Mouse (Mus musculus) left cerebral cortex, postnatal 14 days (tissue): ENCODE data around the gene Tmppe. TPM values are rescaled to one million over a fixed set of nuclear protein-coding genes. Genes with fewer than 3 reads are reported as not detected.
"Not testable (repeated sequence)": the region's sequence is repeated elsewhere in the genome, so short reads cannot be mapped to it uniquely, and the experiment has no call there.

Experiments
- DNase-seq, 2 experiments: peaks; one replicate each; pipeline ENCODE4 v3.0.0; 2021 to 2022; ENCODE audit warnings: low spot score in 2 of 2, mixed read lengths in 1 of 2
- intact Hi-C: fragments of 180-260 bp; cut with DNase I; formaldehyde crosslinking; loops from one replicate; pipeline ENCODE4 v1.15.1; 2025
- total RNA-seq, 2 experiments: library from RNA; stranded (reverse); gene quantifications; 2 replicates each; pipeline ENCODE4 v1.2.3; 2021

The Tmppe gene
- total RNA-seq, 2 experiments from 2014 or later = 9.4 to 10.4 TPM

DNA sequence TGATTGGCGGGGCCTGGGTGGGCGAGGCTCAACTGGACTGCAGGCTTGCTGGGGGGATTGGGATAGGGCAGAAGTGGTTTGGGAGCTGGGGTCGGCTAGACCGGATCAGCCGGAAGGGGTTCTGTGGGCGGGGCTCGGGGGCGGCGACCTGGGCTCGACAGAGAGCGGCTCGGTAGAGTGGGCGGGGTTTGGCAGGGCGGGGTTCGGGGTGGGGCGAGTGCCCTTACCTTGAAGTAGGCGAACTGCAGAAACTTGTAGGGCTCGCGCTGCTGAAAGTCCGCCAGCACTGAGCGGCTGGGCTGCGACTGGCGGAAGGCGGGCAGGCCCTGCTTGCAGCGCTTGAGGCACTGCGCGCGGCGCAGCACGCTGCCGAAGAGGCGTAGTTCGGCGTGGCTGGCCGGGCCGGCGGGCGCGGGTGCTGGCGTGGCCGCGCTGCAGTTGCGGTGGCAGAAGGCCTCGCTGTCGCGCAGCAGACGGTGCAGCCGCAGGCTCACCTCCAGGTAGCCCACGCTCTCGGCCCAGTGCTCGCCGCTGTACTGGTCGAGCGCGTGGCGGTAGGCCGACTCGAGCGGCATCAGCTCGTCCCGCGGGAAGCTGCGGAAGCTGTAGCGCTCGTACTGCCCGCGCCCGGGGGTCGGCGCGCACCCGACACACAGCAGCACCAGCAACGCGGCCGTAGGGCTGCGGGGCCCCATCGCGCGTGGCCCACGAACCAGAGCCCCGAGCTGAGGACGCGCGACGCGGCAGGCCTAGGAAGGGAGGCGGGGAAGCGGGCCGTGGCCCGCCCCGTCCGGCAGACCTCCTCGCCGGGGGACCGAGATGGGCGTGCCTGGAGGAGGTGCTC lies 10.8 kb upstream of the Tmppe start, which contains the start of gene Crtap:
Crtap (minus strand) TSS at position 771 of the 844 bp plus-strand sequence.
- peak; percentile 29 to 41 for DNase-seq
- intact Hi-C loops = loop anchor here (10.0 kb wide), 1 partner anchor 395 kb away; no protein-coding TSS in a partner anchor

DNA sequence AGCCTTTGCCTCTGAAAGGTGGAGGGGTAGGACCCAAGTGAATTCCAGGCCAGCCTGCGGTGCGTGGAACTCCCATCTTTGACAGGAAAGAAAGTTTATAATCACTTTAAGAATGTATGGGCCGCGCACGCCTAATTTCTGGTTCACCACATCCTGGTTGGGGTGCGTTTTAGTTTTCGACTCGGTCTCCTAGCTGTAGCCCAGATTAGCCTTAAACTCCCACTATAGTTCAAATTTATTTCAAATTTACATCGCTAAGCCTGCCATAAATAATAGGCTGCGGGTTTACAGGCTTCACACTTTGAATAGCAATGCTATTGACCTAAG lies 10.2 kb upstream of the Tmppe start:
- DNase-seq = no peak
- intact Hi-C loops = no loop called here

DNA sequence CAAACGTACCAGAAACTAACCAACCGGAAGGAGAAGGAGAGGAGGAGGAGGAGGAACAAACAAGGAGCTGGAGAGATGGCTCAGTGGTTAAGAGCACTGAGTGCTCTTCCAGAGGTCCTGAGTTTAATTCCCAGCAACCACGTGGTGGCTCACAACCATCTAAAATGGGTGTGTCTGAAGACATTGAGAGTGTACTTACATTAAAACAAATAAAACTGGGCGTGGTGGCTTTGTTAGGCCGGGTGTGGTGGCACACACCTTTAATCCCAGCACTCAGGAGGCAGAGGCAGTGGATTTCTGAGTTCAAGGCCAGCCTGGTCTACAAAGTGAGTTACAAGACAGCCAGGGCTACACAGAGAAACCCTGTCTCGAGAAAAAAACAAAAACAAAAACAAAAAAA lies 6.8 kb upstream of the Tmppe start:
- intact Hi-C loops, DNase-seq: not testable (repeated sequence)

DNA sequence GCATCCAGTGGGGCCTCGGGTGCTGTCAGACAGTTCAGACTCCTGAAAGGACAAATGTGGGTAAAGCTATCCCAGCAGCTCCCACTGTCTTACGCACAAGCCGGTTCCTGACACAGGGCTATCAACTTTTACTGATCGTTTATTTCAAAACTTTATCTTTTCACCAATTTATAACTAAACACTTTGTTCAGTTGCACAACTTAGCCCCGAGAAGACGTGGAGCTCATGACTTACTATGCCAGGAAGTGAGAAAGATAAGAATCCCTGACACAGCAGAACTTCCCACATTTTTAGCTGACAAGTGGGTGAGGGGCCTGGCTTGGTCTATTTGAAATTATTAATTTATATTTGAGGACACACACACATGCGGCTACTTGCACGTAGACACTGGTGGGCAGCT lies 6.2 kb upstream of the Tmppe start:
- no peak for DNase-seq
- intact Hi-C loops = no loop called here

DNA sequence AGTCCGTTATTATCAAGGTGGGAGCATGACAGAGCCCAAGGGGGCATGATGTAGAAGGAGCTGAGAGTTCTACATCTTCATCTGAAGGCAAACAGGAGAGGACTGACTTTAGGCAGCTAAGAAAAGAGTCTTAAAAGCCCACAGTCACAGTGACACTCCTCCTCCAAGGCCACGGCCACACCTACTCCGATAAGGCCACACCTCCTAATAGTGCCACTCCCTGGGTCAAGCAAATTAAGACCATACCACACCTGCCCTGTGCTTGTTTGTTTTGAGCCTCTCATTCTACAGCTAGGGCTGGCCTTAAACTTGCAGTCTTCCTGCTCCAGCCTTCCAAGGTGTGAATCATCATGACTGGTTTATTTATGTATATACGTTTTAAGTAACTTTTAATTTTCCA lies 5.6 kb upstream of the Tmppe start:
- no peak for DNase-seq
- intact Hi-C loops = no loop called here

DNA sequence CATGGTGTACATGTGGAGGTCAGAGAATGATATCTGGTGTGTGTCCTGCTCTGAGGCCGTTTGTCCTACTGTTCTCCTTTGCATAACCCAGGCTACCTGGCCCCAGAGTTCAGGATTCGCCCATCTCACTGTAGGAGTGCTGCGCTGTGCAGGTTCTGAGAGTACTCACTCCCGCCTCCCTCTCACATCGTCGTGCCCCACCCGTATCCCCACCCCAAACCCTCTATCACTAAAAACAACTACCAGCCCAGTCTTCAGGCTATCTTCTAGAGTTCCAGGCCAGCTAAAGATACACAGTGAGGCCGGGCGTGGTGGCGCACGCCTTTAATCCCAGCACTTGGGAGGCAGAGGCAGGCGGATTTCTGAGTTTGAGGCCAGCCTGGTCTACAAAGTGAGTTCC lies 1.2 kb upstream of the Tmppe start:
- DNase-seq = no peak
- intact Hi-C loops = no loop called here

DNA sequence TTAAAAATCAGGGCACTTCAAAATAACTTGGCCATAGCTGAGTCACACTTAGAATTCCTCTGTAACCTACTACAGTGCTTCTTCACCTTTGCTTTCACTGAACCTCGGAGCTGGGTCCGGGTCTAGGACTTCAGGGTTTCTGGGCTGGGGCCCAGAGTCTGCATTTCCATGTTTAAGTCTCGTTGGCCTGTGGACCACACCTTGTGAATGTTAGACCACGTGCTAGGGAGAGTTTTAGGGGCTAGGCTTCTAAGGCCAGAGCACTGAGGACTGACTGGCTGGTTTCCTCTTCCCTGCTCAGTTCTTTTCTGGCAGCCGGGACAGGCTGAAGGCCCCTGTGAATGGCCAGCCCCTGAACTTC lies 337 bp upstream of the Tmppe start:
- DNase-seq = no peak
- intact Hi-C loops = no loop called here

DNA sequence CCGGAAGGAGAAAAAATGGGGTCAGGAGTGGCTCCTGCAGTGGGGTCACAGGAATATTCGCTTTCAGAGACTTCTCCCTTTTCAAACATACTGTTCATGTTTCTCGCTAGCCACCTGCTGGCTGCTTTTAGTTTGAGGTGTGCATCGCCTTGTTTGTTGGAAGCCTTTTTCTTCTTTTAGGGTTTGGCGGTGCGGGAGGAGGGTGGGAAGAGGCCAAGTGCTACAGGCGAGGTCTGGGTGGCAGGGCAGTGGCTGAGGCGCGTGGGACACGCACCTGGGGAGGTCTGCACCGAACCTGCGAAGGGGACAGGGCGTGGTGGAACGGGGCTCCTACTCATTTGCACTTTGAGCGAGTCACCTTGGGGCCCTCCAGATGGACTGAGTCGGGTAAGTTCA lies 778 bp downstream of the Tmppe start:
- intact Hi-C loops = no loop called here
- DNase-seq = peak in 1 of 2 experiments; percentile 26

DNA sequence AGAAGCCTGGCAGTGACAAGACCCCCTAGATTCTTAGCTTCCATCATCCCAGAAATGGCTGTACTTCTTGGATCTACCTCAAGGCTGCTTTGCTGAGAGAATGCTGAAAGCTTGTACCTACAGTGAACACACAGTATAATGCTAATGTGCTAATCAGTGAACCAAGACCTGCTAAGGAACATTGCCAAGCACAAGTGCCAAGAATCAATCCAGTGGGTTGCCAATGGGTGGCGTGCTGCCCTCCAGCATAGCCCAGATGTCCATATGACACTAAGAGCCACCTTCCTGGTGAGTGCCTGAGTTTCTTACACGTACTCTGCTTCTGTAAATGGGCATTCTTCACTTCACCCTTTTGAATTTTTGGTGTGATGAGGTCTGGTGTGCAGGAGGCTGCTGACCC lies 6.8 kb downstream of the Tmppe start:
- intact Hi-C loops = no loop called here

DNA sequence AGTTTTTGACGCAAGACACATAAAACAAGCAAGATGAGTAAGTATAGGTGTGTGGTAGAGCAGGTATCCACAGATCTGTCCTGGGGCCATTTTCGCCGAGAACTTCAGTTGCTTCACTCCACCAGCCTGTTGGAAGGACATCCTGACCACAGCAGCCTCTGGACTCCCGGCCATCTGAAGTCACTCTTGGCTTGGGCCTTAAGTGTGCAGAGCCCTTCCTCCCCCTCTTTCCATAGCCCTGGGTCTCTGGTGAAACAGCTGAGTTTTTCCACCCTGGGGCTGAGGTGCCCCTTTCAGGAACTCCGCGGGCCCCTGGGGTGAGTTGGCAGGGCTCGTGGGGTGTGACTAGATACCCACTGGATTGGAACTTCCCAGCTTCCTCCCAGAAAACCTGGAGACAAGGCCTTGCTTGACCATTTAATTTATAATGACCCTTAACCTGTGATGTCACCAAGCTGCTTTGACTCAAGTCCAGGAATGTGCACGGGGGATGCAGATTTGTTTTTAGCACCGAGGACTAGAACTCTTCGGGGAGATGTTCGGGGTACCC lies 9.5 kb downstream of the Tmppe start:
- DNase-seq = no peak
- intact Hi-C loops = no loop called here

More for the DNA sequence above, 6.8 kb downstream of the Tmppe start:
- no peak for DNase-seq

DNA sequence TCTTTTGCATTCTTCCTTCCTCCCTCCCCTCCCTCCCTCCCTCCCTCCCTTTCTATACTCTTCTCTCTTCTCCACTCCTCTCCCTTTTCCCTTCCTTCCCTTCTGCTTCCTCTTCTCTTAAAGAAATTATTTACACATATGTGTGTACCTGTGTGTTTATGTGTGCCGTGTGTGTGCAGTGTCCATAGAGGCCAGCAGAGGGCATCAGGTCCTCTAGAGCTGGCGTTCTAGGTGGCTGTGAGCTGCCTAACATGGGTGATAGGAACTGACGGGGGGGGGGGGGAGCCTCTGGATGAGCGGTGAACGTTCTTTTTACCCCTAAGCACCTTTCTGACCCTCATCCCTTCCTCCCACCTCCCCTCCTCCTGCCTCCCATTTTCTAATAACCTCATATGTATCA lies 10.4 kb downstream of the Tmppe start:
- intact Hi-C loops = no loop called here
- no peak for DNase-seq

DNA sequence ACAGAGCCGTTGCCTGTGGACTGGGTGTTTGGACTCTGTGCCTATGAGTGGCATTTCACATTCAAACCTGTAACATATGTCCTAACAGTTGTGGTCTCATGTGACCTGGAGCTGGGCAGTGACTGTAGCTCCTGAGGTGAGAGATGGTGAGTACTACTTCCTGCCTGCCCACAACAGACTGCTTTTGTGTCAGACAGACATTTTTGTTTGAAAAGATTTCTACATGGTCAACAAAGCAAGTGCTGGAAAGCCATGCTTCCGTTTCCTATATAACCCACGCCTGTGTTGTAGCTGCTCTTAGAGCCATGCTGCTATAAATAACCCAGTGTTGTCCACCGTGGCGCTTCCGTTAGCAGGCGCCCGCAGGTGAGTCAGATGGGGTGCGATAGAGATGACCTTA lies 11.5 kb downstream of the Tmppe start:
- intact Hi-C loops = no loop called here
- no peak for DNase-seq

DNA sequence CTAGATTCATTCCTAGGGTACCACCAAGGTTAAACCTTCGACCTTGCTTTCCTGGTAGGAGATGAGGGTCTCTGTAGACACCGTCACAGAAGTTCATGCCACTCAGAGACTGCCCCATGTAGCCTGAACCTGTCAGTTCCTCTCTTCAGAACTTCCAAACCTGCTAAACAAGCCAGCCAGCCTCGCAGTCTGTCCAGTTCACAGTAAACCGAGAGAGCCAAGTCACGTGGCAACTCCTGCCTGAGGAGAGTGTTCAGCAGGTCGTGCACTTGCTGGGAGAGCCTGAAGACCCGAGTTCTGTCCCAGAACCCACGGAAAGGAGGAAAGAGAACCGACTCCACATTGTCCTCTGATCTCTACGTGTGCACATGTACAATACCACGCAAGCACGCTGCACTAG lies 13.0 kb downstream of the Tmppe start:
- intact Hi-C loops = no loop called here

DNA sequence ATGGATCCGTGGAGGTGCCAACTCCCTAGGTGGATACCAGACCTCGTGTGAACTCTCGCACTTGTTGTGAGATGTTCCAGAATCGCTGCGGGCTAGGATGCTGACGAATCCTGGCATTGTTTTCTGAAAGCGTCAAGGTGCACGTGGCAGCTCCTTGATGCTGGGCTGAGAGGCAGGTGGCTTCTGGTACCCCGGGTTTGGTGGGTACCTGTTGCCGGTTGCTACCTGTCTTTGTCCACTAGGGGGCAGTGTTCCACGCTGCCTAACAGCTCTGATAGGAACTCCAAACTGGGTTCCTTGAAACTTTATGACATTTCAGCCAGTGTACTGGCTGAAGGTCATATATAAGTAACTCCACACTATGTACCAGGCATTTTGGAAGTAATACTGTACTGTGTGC lies 14.8 kb downstream of the Tmppe start:
- intact Hi-C loops = loop anchor here (5.0 kb wide), 2 partner anchors 82 to 167 kb away; no protein-coding TSS in a partner anchor
- peak; percentile 40 to 52 for DNase-seq

More for the DNA sequence above, 13.0 kb downstream of the Tmppe start:
- DNase-seq = no peak

DNA sequence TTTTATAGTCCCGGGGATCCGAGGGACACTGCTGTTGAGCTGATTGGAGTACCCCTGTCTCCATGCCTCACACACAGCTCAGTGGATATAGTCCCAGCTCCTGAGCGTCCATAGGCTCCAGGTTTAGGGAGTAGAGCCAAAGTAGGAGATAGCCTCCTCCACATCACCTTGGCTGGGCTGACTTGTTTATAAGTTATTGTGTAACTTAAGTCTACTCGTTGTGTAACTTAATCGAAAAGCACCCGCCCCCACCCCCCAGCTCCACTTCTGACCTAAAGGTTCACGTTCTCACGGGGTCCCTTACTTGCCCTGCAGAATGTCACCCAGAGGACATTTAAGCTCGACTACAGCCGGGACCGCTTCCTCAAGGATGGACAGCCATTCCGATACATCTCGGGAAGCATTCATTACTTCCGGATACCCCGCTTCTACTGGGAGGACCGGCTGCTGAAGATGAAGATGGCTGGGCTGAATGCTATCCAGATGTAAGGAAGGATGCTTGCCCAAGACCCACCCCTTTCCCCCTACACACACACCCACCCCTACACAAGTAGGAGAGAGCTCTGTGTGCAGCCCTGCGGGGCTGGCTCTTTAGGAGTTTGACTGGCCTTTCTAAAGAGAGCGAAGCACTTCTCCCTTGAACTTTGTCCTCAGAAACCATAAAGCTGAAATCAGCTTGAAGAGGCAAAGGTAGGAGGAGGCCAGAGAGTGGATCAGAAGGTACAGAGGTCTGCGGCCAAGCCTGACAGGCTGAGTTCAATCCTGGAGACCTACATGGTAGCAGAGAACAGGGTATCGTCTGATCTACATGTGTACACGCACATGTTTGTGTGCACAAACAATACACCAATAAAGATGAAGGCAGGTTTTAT lies 16.0 kb downstream of the Tmppe start:
- intact Hi-C loops = loop anchor here (5.0 kb wide), 2 partner anchors 80 to 165 kb away; no protein-coding TSS in a partner anchor
- DNase-seq = no peak

DNA sequence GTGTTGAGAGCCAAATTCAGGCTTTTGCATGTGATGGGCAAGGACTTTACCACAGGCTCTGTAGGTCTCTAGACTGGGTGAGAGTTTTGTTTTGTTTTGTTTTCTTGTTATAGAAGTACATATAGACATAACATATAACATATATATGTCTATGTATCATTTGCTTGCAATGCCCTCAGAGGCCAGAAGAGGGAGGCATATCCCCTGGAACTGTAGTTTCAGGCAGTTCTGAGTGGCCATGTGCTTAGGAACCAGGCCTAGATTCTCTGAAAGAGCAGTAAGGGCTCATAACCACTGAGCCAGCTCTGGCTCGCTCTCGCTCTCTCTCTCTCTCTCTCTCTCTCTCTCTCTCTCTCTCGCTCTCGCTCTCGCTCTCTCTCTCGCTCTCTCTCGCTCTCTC lies 17.3 kb downstream of the Tmppe start:
- DNase-seq = peak; percentile 30 to 49

DNA sequence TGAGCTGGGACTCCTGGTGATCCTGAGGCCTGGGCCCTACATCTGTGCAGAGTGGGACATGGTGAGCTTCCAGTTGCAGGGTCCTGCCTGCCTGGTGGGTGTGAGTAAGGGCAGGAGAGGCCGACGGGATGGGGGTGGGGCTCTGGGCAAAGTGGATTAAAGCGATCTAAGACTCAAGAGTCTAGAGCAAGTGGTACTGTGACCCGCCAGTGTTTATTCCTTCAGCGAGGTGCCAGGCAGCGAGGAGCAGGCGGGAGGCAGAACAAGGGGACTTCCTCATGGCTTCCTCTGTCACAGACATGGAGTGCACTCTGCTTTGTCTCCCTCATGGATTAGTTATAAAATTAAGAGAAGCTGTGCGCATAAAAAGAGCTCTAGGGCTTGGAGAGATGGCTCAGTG lies 19.5 kb downstream of the Tmppe start:
- intact Hi-C loops = no loop called here
- no peak for DNase-seq

More for the DNA sequence above, 17.3 kb downstream of the Tmppe start:
- intact Hi-C loops = loop anchor here (5.0 kb wide), 2 partner anchors 79 to 164 kb away; no protein-coding TSS in a partner anchor

DNA sequence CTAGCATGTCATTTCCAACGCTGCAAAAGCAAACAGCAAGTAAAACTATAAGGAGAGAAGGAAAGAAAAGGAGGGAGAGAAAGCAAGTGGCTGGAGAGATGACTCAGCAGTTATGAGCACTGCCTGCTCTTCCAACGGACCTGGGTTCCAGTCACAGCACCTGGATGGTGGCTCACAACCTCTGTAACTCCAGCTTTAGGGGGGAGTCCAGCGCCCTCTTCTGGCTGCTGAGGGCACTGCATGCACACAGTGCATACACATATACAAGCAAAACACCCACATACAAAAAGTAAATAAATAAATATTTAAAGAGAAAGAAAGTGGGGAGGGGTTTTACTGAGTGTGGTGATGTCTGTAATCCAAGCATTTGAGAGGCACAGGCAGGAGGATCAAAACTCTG lies 20.1 kb downstream of the Tmppe start:
- intact Hi-C loops = no loop called here
- DNase-seq = no peak

DNA sequence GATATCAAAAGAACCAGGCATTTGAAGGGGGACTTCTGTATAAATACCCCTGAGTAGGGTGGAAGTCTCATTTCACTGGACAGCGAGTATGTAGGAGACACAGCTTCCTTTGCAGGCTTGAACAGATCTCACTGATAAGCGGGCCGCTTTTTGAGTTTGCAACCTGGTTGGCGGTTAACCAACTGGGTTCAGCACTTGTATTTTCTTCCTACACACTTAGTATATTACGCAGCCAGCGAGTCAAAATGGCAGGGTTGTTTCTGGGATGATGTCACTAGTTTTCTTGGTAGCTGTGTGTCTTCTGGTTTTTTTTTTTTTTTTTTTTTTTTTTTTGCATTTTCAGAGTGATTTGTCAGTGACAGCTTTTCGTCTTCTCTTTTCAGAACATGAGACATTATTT lies 20.9 kb downstream of the Tmppe start:
- intact Hi-C loops = no loop called here
- no peak for DNase-seq

DNA sequence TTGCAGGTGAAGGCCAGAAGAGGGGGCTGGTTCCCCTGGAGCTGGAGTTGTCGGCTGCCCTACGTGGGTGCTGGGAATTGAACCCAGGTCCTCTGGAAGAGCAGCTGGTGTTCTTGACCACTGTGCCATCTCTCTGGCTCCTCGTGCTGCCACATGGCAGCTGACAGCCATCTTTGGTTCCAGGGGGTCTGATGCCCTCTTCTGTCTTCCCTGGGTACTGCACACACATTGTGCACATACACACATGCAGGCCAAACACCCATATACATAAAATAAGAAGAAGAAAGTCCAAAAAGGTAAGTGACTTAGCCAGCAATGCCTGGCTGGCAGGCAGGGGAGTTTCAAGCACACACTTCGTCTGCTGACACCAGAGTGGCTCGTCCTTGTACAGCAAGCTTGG lies 24.7 kb downstream of the Tmppe start:
- no peak for DNase-seq
- intact Hi-C loops = no loop called here
